Mouse (Mus musculus): ENCODE data around the gene Tpr. TPM values are rescaled to one million over a fixed set of nuclear protein-coding genes. Genes with fewer than 3 reads are reported as not detected.

Tpr gene
- polyA plus RNA-seq, 1 experiment from 2014 or later: 163 TPM

DNA sequence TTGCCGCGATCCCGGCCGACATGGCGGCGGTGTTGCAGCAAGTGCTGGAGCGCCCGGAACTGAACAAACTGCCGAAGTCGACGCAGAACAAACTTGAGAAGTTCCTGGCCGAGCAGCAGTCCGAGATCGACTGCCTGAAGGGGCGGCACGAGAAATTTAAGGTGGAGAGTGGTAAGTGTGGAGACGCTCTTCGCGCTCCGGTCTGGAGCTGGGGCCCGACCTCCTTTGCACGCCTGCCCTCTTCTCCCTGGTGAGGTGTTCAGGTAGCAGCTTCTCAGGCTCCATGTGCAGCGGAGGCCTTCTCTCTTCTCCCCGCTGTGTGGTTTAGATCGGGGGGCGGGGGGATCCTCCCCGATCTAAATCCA lies 832 bp downstream of the Tpr start:
- H3K36me3 ChIP-seq (ENCODE audit: control insufficient read depth, insufficient read depth, low read length): peaks cover 14% of the 10 kb centered on the region
- peak overlapping the region; percentile 83 for H3K4me3 ChIP-seq (ENCODE audit: low read depth, low read length)
- no peaks in the 10 kb centered on the region for H3K9me3 ChIP-seq (replicated peaks; ENCODE audit: control insufficient read depth, low read length)
- ATAC-seq (replicated peaks; ENCODE audit: insufficient number of reproducible peaks, low FRiP score, low TSS enrichment): peak; percentile 43
- WGBS (ENCODE audit: insufficient replicate concordance): 1% methylated on average over 27 of the region's 27 CpGs
- 0 out of 2 replicates have a peak, but pooled peaks cover 4% of the 10 kb centered on the region for H3K4me1 ChIP-seq (ENCODE audit: control insufficient read depth, insufficient read depth, low read length)
- peak overlapping the region; percentile 95 for H3K27ac ChIP-seq (ENCODE audit: low read depth, low read length)
- H3K4me2 ChIP-seq: peak overlapping the region; percentile 69
- H3K27me3 ChIP-seq (ENCODE audit: control insufficient read depth, insufficient read depth, low read length): no peaks in the 10 kb centered on the region
- peak overlapping the region; percentile 91 for H3K9ac ChIP-seq (ENCODE audit: low read depth, low read length)

DNA sequence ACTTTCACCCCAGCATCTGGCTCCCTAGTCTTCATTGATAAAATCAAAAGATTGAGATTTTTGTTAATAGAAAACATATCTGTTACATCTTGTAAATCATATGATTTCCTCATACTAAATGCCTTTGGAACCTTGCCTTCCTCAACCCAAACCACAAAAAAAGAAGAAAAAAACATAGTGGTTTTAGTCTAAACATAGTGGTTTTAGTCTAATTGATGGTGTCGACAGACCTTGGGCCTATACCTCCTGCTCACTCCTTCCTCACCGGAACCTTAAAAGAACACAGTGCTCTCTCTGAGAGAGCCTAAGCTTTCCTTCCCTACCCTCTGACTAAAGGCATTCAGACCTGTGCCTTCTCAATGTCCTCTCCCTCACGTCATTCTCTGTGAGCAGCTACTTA lies 3.4 kb downstream of the Tpr start:
- Histone ChIP-seq H3K4me1 (ENCODE audit: control insufficient read depth, insufficient read depth, low read length) (0 out of 2 replicates have a peak, but pooled peaks cover 4% of the 10 kb centered on the region), H3K4me3 (ENCODE audit: low read depth, low read length) (no peak overlapping the region), H3K9ac (ENCODE audit: low read depth, low read length) (no peak overlapping the region), H3K36me3 (ENCODE audit: control insufficient read depth, insufficient read depth, low read length) (peaks cover 17% of the 10 kb centered on the region), H3K27ac (ENCODE audit: low read depth, low read length) (no peak overlapping the region), H3K9me3 (replicated peaks; ENCODE audit: control insufficient read depth, low read length) (no peaks in the 10 kb centered on the region), H3K27me3 (ENCODE audit: control insufficient read depth, insufficient read depth, low read length) (no peaks in the 10 kb centered on the region), H3K4me2 (no peak overlapping the region)
- no peak for ATAC-seq (replicated peaks; ENCODE audit: insufficient number of reproducible peaks, low FRiP score, low TSS enrichment)
- WGBS (ENCODE audit: insufficient replicate concordance): 90% methylated on average over 3 of the region's 3 CpGs

DNA sequence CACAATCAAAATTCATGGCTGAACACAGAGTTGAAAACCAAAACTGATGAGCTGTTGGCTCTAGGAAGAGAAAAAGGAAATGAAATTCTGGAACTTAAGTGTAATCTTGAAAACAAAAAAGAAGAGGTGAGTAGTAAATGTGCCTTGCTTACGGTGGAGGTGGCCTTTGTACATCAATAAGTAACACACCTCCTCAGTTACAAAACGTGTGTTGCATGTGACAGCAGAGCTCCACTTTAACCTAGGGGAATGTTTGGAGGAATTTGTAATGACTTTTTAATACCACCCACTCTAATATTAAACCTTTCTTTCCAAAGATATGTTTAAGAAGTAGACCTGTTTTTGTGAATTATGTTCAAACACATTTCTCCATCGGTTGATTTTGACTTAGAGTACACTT lies 11.3 kb downstream of the Tpr start:
- no peak overlapping the region for H3K4me2 ChIP-seq
- no peaks in the 10 kb centered on the region for H3K4me1 ChIP-seq (ENCODE audit: control insufficient read depth, insufficient read depth, low read length)
- no peak overlapping the region for H3K9ac ChIP-seq (ENCODE audit: low read depth, low read length)
- no peak overlapping the region for H3K4me3 ChIP-seq (ENCODE audit: low read depth, low read length)
- no peaks in the 10 kb centered on the region for H3K27me3 ChIP-seq (ENCODE audit: control insufficient read depth, insufficient read depth, low read length)
- 90% methylated on average over 3 of the region's 3 CpGs for WGBS (ENCODE audit: insufficient replicate concordance)
- ATAC-seq (replicated peaks; ENCODE audit: insufficient number of reproducible peaks, low FRiP score, low TSS enrichment): no peak
- no peaks in the 10 kb centered on the region for H3K9me3 ChIP-seq (replicated peaks; ENCODE audit: control insufficient read depth, low read length)
- no peak overlapping the region for H3K27ac ChIP-seq (ENCODE audit: low read depth, low read length)
- H3K36me3 ChIP-seq (ENCODE audit: control insufficient read depth, insufficient read depth, low read length): peaks cover 17% of the 10 kb centered on the region

DNA sequence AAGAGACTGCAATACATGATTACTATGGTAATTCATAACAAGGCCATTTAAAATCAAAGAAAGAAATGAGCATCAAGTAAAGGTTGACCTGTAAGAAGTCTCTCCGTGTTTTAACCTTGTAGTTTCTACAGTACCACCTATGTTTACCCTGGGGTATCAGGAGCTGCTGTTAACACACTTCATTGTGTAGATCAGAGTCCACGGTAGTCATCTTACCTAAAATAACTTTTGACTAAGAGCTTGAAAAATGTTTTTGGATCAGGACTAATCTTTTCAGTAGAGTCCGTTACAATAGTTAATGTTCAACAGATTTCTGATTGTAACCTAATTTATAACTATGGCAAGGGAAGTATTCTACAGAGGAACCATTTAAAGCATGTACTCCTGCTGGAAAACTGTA lies 11.9 kb downstream of the Tpr start:
- H3K4me3 ChIP-seq (ENCODE audit: low read depth, low read length): no peak overlapping the region
- ATAC-seq (replicated peaks; ENCODE audit: insufficient number of reproducible peaks, low FRiP score, low TSS enrichment): no peak
- no peak overlapping the region for H3K4me2 ChIP-seq
- WGBS (ENCODE audit: insufficient replicate concordance): 85% methylated on average over 3 of the region's 3 CpGs
- no peak overlapping the region for H3K9ac ChIP-seq (ENCODE audit: low read depth, low read length)
- no peak overlapping the region for H3K27ac ChIP-seq (ENCODE audit: low read depth, low read length)
- H3K4me1 ChIP-seq (ENCODE audit: control insufficient read depth, insufficient read depth, low read length): no peaks in the 10 kb centered on the region
- no peaks in the 10 kb centered on the region for H3K27me3 ChIP-seq (ENCODE audit: control insufficient read depth, insufficient read depth, low read length)
- H3K9me3 ChIP-seq (replicated peaks; ENCODE audit: control insufficient read depth, low read length): no peaks in the 10 kb centered on the region
- peaks cover 23% of the 10 kb centered on the region for H3K36me3 ChIP-seq (ENCODE audit: control insufficient read depth, insufficient read depth, low read length)

DNA sequence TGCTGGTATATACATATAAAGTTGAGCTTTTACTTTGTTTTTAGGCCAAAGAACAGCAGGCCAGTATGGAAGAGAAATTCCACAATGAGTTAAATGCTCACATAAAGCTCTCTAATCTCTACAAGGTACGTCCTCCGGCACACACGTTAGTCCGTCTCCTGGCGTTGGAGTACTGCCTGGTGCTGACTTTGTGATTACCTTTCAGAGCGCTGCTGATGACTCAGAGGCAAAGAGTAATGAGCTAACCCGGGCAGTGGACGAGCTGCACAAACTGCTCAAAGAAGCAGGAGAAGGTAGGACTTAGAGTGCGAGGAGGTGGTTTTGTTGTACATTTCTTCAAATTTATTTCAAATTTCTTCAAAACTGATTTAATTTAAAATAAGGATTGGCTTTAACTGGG lies 14.6 kb downstream of the Tpr start:
- Histone ChIP-seq H3K9ac (ENCODE audit: low read depth, low read length) (no peak overlapping the region), H3K9me3 (replicated peaks; ENCODE audit: control insufficient read depth, low read length) (no peaks in the 10 kb centered on the region), H3K4me3 (ENCODE audit: low read depth, low read length) (no peak overlapping the region), H3K27me3 (ENCODE audit: control insufficient read depth, insufficient read depth, low read length) (no peaks in the 10 kb centered on the region), H3K4me2 (no peak overlapping the region), H3K4me1 (ENCODE audit: control insufficient read depth, insufficient read depth, low read length) (no peaks in the 10 kb centered on the region), H3K27ac (ENCODE audit: low read depth, low read length) (no peak overlapping the region), H3K36me3 (ENCODE audit: control insufficient read depth, insufficient read depth, low read length) (peaks cover 30% of the 10 kb centered on the region)
- WGBS (ENCODE audit: insufficient replicate concordance): 78% methylated on average over 9 of the region's 9 CpGs
- ATAC-seq (replicated peaks; ENCODE audit: insufficient number of reproducible peaks, low FRiP score, low TSS enrichment): no peak

DNA sequence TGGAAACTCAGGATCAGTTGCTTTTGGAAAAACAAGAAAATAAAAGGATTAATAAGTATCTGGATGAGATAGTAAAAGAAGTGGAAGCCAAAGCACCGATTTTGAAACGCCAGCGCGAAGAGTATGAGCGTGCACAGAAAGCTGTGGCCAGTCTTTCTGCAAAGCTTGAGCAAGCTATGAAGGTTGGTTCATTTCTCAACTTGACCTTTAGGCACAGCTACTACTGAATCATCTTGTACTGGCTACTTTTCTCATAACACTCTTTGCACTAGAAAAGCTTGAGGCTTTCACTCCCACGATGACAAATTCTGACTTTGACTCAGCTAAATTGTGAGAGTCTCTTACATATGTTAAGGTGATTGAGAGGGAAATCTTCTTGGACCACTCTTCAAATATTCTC lies 17.4 kb downstream of the Tpr start:
- no peak overlapping the region for H3K9ac ChIP-seq (ENCODE audit: low read depth, low read length)
- H3K36me3 ChIP-seq (ENCODE audit: control insufficient read depth, insufficient read depth, low read length): peaks cover 38% of the 10 kb centered on the region
- H3K27me3 ChIP-seq (ENCODE audit: control insufficient read depth, insufficient read depth, low read length): no peaks in the 10 kb centered on the region
- no peak overlapping the region for H3K4me3 ChIP-seq (ENCODE audit: low read depth, low read length)
- no peaks in the 10 kb centered on the region for H3K4me1 ChIP-seq (ENCODE audit: control insufficient read depth, insufficient read depth, low read length)
- H3K4me2 ChIP-seq: no peak overlapping the region
- H3K9me3 ChIP-seq (replicated peaks; ENCODE audit: control insufficient read depth, low read length): no peaks in the 10 kb centered on the region
- 96% methylated on average over 6 of the region's 6 CpGs for WGBS (ENCODE audit: insufficient replicate concordance)
- no peak overlapping the region for H3K27ac ChIP-seq (ENCODE audit: low read depth, low read length)
- no peak for ATAC-seq (replicated peaks; ENCODE audit: insufficient number of reproducible peaks, low FRiP score, low TSS enrichment)

DNA sequence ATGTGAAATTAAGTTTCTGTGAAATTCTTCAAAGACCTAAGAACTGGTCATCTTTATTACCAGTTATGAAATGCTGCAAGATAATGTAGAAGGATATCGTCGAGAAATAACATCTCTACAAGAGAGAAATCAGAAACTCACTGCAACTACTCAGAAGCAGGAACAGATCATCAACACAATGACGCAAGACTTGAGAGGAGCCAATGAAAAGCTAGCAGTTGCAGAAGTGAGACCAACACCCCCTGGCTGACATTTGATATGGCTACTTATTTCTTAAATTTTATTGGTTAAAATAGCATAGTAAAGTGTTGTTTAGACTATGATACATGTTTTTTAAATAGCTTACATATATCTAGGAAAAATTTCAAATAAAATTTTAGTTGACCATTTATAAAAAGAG lies 23.4 kb downstream of the Tpr start:
- no peaks in the 10 kb centered on the region for H3K9me3 ChIP-seq (replicated peaks; ENCODE audit: control insufficient read depth, low read length)
- no peak overlapping the region for H3K4me3 ChIP-seq (ENCODE audit: low read depth, low read length)
- peaks cover 49% of the 10 kb centered on the region for H3K36me3 ChIP-seq (ENCODE audit: control insufficient read depth, insufficient read depth, low read length)
- no peak overlapping the region for H3K4me2 ChIP-seq
- H3K27ac ChIP-seq (ENCODE audit: low read depth, low read length): no peak overlapping the region
- H3K9ac ChIP-seq (ENCODE audit: low read depth, low read length): no peak overlapping the region
- WGBS (ENCODE audit: insufficient replicate concordance): 91% methylated on average over 3 of the region's 3 CpGs
- ATAC-seq (replicated peaks; ENCODE audit: insufficient number of reproducible peaks, low FRiP score, low TSS enrichment): no peak
- H3K4me1 ChIP-seq (ENCODE audit: control insufficient read depth, insufficient read depth, low read length): no peaks in the 10 kb centered on the region
- H3K27me3 ChIP-seq (ENCODE audit: control insufficient read depth, insufficient read depth, low read length): no peaks in the 10 kb centered on the region

DNA sequence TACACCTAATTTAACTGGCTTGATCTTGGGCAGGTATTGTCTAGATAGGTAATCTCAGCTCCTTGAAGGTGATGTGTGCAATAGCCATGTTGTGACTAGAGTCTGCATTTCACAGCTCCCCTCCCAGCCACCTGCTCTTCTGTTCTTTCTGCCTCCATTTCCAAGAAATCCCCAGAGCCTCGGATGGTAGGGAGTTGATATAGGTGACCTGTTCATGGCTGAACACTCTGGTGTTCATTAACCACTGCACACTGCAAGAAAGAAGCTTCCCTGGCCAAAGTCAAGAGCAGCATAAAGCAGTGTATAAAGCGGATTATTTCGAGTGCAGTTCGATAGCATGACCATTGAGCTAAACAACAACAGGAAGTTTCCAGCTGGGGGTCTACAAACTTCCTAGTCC lies 25.8 kb downstream of the Tpr start:
- no peak overlapping the region for H3K9ac ChIP-seq (ENCODE audit: low read depth, low read length)
- H3K27me3 ChIP-seq (ENCODE audit: control insufficient read depth, insufficient read depth, low read length): no peaks in the 10 kb centered on the region
- peaks cover 51% of the 10 kb centered on the region for H3K36me3 ChIP-seq (ENCODE audit: control insufficient read depth, insufficient read depth, low read length)
- 94% methylated on average over 4 of the region's 4 CpGs for WGBS (ENCODE audit: insufficient replicate concordance)
- no peaks in the 10 kb centered on the region for H3K9me3 ChIP-seq (replicated peaks; ENCODE audit: control insufficient read depth, low read length)
- no peak for ATAC-seq (replicated peaks; ENCODE audit: insufficient number of reproducible peaks, low FRiP score, low TSS enrichment)
- no peak overlapping the region for H3K27ac ChIP-seq (ENCODE audit: low read depth, low read length)
- H3K4me3 ChIP-seq (ENCODE audit: low read depth, low read length): no peak overlapping the region
- no peaks in the 10 kb centered on the region for H3K4me1 ChIP-seq (ENCODE audit: control insufficient read depth, insufficient read depth, low read length)
- no peak overlapping the region for H3K4me2 ChIP-seq

DNA sequence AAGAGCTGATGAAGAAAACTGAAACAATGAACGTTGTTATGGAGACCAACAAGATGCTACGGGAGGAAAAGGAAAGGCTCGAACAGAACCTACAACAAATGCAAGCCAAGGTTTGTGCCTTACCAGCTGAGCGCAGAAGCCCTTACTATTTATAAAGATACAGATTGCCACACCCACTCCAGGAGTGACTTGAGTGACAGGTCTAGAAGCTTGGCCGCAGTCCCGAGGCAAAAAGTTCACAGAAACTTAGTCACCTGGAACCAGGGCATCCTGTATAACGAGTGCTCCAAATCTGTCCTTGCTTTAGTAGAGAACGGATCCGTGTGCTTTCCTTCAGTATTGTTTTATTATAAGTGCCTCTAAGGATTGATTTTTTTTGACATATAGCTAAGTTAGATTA lies 33.0 kb downstream of the Tpr start:
- no peak overlapping the region for H3K4me2 ChIP-seq
- ATAC-seq (replicated peaks; ENCODE audit: insufficient number of reproducible peaks, low FRiP score, low TSS enrichment): no peak
- no peaks in the 10 kb centered on the region for H3K27me3 ChIP-seq (ENCODE audit: control insufficient read depth, insufficient read depth, low read length)
- H3K36me3 ChIP-seq (ENCODE audit: control insufficient read depth, insufficient read depth, low read length): peaks cover 44% of the 10 kb centered on the region
- no peak overlapping the region for H3K9ac ChIP-seq (ENCODE audit: low read depth, low read length)
- no peaks in the 10 kb centered on the region for H3K9me3 ChIP-seq (replicated peaks; ENCODE audit: control insufficient read depth, low read length)
- no peak overlapping the region for H3K4me3 ChIP-seq (ENCODE audit: low read depth, low read length)
- H3K4me1 ChIP-seq (ENCODE audit: control insufficient read depth, insufficient read depth, low read length): no peaks in the 10 kb centered on the region
- WGBS (ENCODE audit: insufficient replicate concordance): 82% methylated on average over 9 of the region's 9 CpGs
- H3K27ac ChIP-seq (ENCODE audit: low read depth, low read length): no peak overlapping the region

Data from heart, embryonic 11.5 days (tissue).